Mouse (Mus musculus) embryonic facial prominence, embryonic 13.5 days (tissue): ENCODE measurements around the gene Myo6. TPM values are rescaled to one million over a fixed set of nuclear protein-coding genes. Genes with fewer than 3 reads are reported as not detected.

Experiments used
- ATAC-seq: fragments of 200-750 bp; cut with Nextera tagmentation; 2 replicates; pipeline ENCODE4 v1.8.0; 2017; ENCODE audit warnings: low read depth; ENCODE audit not compliant: insufficient number of reproducible peaks, insufficient read depth, low FRiP score, low TSS enrichment
- H3K27ac ChIP-seq: fragments of 300-500 bp; sonication (generic); 2 replicates; pipeline ENCODE4 v1.5.1; 2015; ENCODE audit warnings: moderate library complexity, mild to moderate bottlenecking, inconsistent platforms
- H3K27me3 ChIP-seq: fragments of 300-500 bp; sonication (generic); 2 replicates; pipeline ENCODE4 v1.6.1; 2015; ENCODE audit warnings: mild to moderate bottlenecking, inconsistent platforms
- H3K36me3 ChIP-seq: fragments of 300-500 bp; sonication (generic); 2 replicates; pipeline ENCODE4 v1.6.1; 2015; ENCODE audit warnings: mild to moderate bottlenecking, inconsistent platforms
- H3K4me1 ChIP-seq: fragments of 300-500 bp; sonication (generic); 2 replicates; pipeline ENCODE4 v1.6.1; 2015; ENCODE audit warnings: inconsistent platforms
- H3K4me2 ChIP-seq: fragments of 300-500 bp; sonication (generic); 2 replicates; pipeline ENCODE4 v1.6.1; 2015; ENCODE audit warnings: moderate library complexity, mild to moderate bottlenecking, inconsistent platforms
- H3K4me3 ChIP-seq: fragments of 300-500 bp; sonication (generic); 2 replicates; pipeline ENCODE4 v1.5.1; 2015; ENCODE audit warnings: mild to moderate bottlenecking, inconsistent platforms
- H3K9ac ChIP-seq: fragments of 300-500 bp; sonication (generic); 2 replicates; pipeline ENCODE4 v1.6.1; 2015; ENCODE audit warnings: mild to moderate bottlenecking, inconsistent platforms
- H3K9me3 ChIP-seq: fragments of 300-500 bp; sonication (generic); 2 replicates; pipeline ENCODE4 v1.6.1; 2016; ENCODE audit warnings: inconsistent platforms
- WGBS: fragments of 180-500 bp; shearing (Covaris S2); methylation state at CpG from one replicate; pipeline ENCODE4 v1.1.7; 2015; ENCODE audit warnings: mixed read lengths; 5-methylcytosine and 5-hydroxymethylcytosine counted together
- polyA plus RNA-seq: library from polyadenylated mRNA; unstranded; fragments of >200 nt; fragmentation: Nextera tagmentation; extraction: Ambion mirVana; gene quantifications from 2 replicates; pipeline ENCODE4 v1.2.1, GENCODE M21; 2015

The Myo6 gene
- polyA plus RNA-seq, 1 experiment from 2014 or later: 16.2 TPM

GRCm38 (mm10) chr9:80253241-80253640 lies 88.4 kb downstream of the Myo6 start:
- Histone ChIP-seq H3K27ac (0 out of 2 replicates have a peak overlapping the region, but pooled peaks have one; percentile 44), H3K9ac (no peak overlapping the region), H3K4me2 (no peak overlapping the region), H3K36me3 (no peaks in the 10 kb centered on the region), H3K27me3 (no peaks in the 10 kb centered on the region), H3K4me3 (no peak overlapping the region), H3K9me3 (no peaks in the 10 kb centered on the region), H3K4me1 (no peaks in the 10 kb centered on the region)
- WGBS: 88% methylated on average over 9 of the region's 9 CpGs
- no peak for ATAC-seq

DNA sequence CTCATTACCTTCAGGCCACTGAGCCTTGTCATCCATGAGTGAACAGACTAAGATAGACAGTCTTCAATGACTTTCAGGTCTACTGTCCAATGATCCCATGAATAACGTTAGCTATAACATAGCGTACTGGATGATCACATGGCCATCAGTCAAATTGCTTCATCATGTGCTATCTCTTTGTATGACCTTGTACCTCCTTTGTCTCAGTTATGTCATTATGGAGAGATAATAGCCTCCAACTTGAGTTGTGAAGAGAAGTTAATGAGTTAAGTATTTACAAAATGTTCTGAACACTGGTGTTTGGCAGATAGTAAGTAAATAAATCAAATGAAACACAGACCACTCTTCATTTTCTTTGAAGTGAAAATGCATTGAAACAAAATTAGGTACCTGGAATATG lies 91.7 kb downstream of the Myo6 start:
- Histone ChIP-seq H3K27ac (no peak overlapping the region), H3K4me2 (no peak overlapping the region), H3K9ac (no peak overlapping the region), H3K9me3 (no peaks in the 10 kb centered on the region), H3K27me3 (no peaks in the 10 kb centered on the region), H3K36me3 (no peaks in the 10 kb centered on the region), H3K4me1 (no peaks in the 10 kb centered on the region), H3K4me3 (no peak overlapping the region)
- no peak for ATAC-seq
- 78% methylated on average over 2 of the region's 2 CpGs for WGBS

- H3K9me3 ChIP-seq: no peaks in the 10 kb centered on the region
- H3K4me1 ChIP-seq: peaks cover 6% of the 10 kb centered on the region; the same call in 1 of the 2 replicates
- H3K4me3 ChIP-seq: no peak overlapping the region
- H3K36me3 ChIP-seq: no peaks in the 10 kb centered on the region
- no peak overlapping the region for H3K9ac ChIP-seq
- no peak overlapping the region for H3K4me2 ChIP-seq
- WGBS: 49% methylated on average over 6 of the region's 6 CpGs
- no peak for ATAC-seq
- peak overlapping the region; percentile 28; the same call in 1 of the 2 replicates for H3K27ac ChIP-seq
- no peaks in the 10 kb centered on the region for H3K27me3 ChIP-seq
These were observed 93.6 kb downstream of the Myo6 start for GRCm38 (mm10) chr9:80258396-80258795.

- H3K36me3 ChIP-seq: no peaks in the 10 kb centered on the region
- no peaks in the 10 kb centered on the region for H3K9me3 ChIP-seq
- H3K4me1 ChIP-seq: peaks cover 6% of the 10 kb centered on the region; the same call in 1 of the 2 replicates
- H3K9ac ChIP-seq: no peak overlapping the region
- no peak for ATAC-seq
- H3K4me2 ChIP-seq: no peak overlapping the region
- no peaks in the 10 kb centered on the region for H3K27me3 ChIP-seq
- H3K4me3 ChIP-seq: no peak overlapping the region
- 82% methylated on average over 3 of the region's 3 CpGs for WGBS
- H3K27ac ChIP-seq: no peak overlapping the region
These were observed 96.1 kb downstream of the Myo6 start for GRCm38 (mm10) chr9:80260905-80261304.

DNA sequence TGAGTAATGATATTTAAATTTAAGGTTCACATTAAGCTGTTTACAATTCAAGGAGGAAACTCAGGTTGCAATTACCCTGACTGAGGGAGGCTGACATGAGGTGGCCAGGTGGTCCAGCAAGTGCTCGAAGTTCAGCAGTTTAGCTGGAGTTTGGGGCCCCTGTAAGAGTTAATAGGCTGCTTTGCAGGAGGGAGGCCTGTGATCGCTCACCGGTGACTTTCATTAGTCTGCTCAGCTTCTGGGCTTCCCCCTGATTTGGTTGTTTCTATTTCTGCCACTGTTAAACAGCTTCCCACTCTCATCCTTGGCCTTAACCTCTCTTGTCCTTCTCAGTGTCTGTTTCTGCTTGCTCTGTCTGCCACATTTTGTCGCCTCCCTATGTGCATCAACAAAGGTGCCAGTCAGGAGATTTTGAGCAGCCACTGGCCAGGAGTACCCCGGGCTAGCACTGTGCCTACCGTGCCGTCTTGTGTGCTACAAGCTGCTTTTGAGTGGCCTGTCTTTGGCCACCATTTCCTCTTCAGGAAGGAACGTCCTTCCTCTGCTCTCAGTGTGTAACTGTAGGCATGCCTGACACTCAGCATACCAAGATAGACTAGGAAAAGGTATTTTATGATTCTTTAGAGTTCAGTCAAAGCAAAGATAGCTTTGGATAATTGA lies 97.7 kb downstream of the Myo6 start:
- Histone ChIP-seq H3K27me3 (no peaks in the 10 kb centered on the region), H3K4me1 (peaks cover 6% of the 10 kb centered on the region; the same call in 1 of the 2 replicates), H3K4me2 (no peak overlapping the region), H3K36me3 (no peaks in the 10 kb centered on the region), H3K9me3 (no peaks in the 10 kb centered on the region), H3K27ac (no peak overlapping the region), H3K9ac (no peak overlapping the region), H3K4me3 (no peak overlapping the region)
- WGBS: 38% methylated on average over 8 of the region's 8 CpGs
- no peak for ATAC-seq

GRCm38 (mm10) chr9:80266086-80266485 lies 101.3 kb downstream of the Myo6 start:
- H3K4me2 ChIP-seq: no peak overlapping the region
- H3K9me3 ChIP-seq: no peaks in the 10 kb centered on the region
- WGBS: 87% methylated on average over 7 of the region's 7 CpGs
- H3K27me3 ChIP-seq: no peaks in the 10 kb centered on the region
- no peak overlapping the region for H3K4me3 ChIP-seq
- no peak for ATAC-seq
- H3K36me3 ChIP-seq: no peaks in the 10 kb centered on the region
- H3K27ac ChIP-seq: no peak overlapping the region
- no peak overlapping the region for H3K9ac ChIP-seq
- H3K4me1 ChIP-seq: peaks cover 6% of the 10 kb centered on the region; the same call in 1 of the 2 replicates

GRCm38 (mm10) chr9:80266507-80266906 lies 101.7 kb downstream of the Myo6 start:
- Histone ChIP-seq H3K9ac (no peak overlapping the region), H3K9me3 (no peaks in the 10 kb centered on the region), H3K4me1 (peaks cover 6% of the 10 kb centered on the region; the same call in 1 of the 2 replicates), H3K27ac (no peak overlapping the region), H3K27me3 (no peaks in the 10 kb centered on the region), H3K4me2 (no peak overlapping the region), H3K4me3 (no peak overlapping the region), H3K36me3 (no peaks in the 10 kb centered on the region)
- no peak for ATAC-seq
- WGBS: 86% methylated on average over 7 of the region's 7 CpGs

DNA sequence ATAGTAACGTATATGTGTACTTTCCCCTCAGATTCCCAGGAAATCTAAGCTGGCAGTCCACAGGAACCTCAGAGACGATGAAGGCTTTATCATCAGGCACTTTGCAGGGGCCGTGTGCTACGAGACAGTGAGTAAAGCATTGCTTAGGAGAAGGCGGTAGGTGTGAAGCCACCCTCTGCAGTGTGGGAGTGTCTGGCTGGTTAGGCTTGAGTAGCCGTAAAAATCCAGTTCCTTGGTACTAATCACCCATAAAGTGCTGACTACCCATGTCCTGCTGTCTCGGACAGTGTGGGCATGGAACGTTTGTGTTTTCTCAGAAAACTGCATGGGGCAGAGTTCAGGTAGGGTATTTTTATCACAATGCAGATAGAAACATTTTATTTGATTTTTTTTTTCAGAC lies 104.8 kb downstream of the Myo6 start:
- no peaks in the 10 kb centered on the region for H3K4me1 ChIP-seq
- 76% methylated on average over 8 of the region's 8 CpGs for WGBS
- no peak overlapping the region for H3K27ac ChIP-seq
- no peak for ATAC-seq
- H3K4me2 ChIP-seq: no peak overlapping the region
- no peaks in the 10 kb centered on the region for H3K36me3 ChIP-seq
- no peak overlapping the region for H3K4me3 ChIP-seq
- H3K9me3 ChIP-seq: no peaks in the 10 kb centered on the region
- no peak overlapping the region for H3K9ac ChIP-seq
- H3K27me3 ChIP-seq: no peaks in the 10 kb centered on the region

DNA sequence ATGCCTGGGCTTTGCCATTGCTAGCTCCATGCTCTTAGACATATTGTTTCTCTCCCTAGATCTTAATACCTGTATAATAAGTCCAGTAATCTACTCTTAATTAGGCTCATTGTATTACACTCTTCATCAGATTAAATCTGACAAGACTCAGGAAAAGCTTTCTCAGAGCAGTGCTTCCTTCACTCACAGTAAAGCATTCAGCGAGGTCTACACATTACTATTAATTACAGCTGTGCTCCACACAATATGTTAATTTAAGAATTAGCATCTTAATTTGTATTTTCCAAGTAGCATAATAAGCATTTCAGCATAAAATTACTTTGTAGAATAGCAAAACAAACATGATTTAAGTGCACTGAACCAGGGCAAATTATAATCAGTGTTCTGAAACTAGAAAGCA lies 108.1 kb downstream of the Myo6 start:
- Histone ChIP-seq H3K36me3 (peaks cover 2% of the 10 kb centered on the region; the same call in 1 of the 2 replicates), H3K27ac (no peak overlapping the region), H3K4me3 (no peak overlapping the region), H3K27me3 (no peaks in the 10 kb centered on the region), H3K4me2 (no peak overlapping the region), H3K9me3 (no peaks in the 10 kb centered on the region), H3K9ac (no peak overlapping the region), H3K4me1 (no peaks in the 10 kb centered on the region)
- no peak for ATAC-seq
- WGBS: 48% methylated on average over 1 of the region's 1 CpGs

DNA sequence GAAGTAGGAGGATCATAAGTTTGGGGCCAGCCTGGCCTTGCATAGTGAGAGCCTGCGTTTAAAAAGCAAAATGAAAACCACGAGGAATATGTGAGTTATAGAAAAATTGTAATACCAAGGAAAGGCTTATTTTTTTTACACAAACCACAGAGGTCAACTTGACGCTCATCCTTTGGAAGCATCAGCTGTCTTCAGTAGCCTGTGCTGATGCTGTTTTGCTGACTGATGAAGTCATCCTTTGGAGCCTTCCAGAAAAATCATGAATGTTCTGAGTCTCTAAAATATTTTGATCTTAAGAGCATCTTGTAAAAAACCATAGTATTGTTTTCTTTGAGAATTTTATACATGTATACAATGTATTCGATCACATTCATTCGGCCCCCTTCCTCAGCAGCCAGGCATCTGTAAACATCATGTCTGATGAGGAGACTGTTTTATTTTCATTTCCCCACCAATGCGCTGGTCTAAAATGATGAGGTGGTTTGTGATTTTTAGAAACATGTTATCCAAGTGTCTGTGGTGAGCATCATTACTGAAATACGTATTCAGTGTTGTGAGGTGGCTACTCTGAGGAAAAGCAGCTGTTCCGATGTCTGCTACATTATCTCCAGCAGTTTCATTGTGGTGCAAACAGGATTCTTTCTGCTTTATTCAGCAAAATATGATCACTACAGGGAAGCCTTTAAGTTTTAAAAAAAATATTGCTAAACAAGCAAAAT lies 110.4 kb downstream of the Myo6 start:
- H3K4me2 ChIP-seq: no peak overlapping the region
- no peaks in the 10 kb centered on the region for H3K4me1 ChIP-seq
- no peaks in the 10 kb centered on the region for H3K9me3 ChIP-seq
- peaks cover 3% of the 10 kb centered on the region; the same call in 1 of the 2 replicates for H3K36me3 ChIP-seq
- H3K27me3 ChIP-seq: no peaks in the 10 kb centered on the region
- no peak overlapping the region for H3K9ac ChIP-seq
- 83% methylated on average over 8 of the region's 8 CpGs for WGBS
- no peak for ATAC-seq
- H3K4me3 ChIP-seq: no peak overlapping the region
- no peak overlapping the region for H3K27ac ChIP-seq

GRCm38 (mm10) chr9:80275772-80276134 lies 110.9 kb downstream of the Myo6 start:
- H3K4me2 ChIP-seq: no peak overlapping the region
- H3K9me3 ChIP-seq: no peaks in the 10 kb centered on the region
- WGBS: 79% methylated on average over 1 of the region's 1 CpGs
- H3K27me3 ChIP-seq: no peaks in the 10 kb centered on the region
- H3K36me3 ChIP-seq: peaks cover 3% of the 10 kb centered on the region; the same call in 1 of the 2 replicates
- no peak for ATAC-seq
- H3K4me1 ChIP-seq: no peaks in the 10 kb centered on the region
- H3K9ac ChIP-seq: no peak overlapping the region
- H3K4me3 ChIP-seq: no peak overlapping the region
- H3K27ac ChIP-seq: no peak overlapping the region

- H3K9me3 ChIP-seq: no peaks in the 10 kb centered on the region
- no peak overlapping the region for H3K4me2 ChIP-seq
- no peak overlapping the region for H3K4me3 ChIP-seq
- H3K36me3 ChIP-seq: peaks cover 3% of the 10 kb centered on the region; the same call in 1 of the 2 replicates
- 53% methylated on average over 2 of the region's 2 CpGs for WGBS
- no peaks in the 10 kb centered on the region for H3K4me1 ChIP-seq
- H3K27ac ChIP-seq: no peak overlapping the region
- no peak for ATAC-seq
- no peaks in the 10 kb centered on the region for H3K27me3 ChIP-seq
- H3K9ac ChIP-seq: no peak overlapping the region
These were observed 112.3 kb downstream of the Myo6 start for GRCm38 (mm10) chr9:80277157-80277556.
